Mouse (Mus musculus): ENCODE results near the gene Ppfibp1. TPM values are rescaled to one million over a fixed set of nuclear protein-coding genes. Genes with fewer than 3 reads are reported as not detected.

Ppfibp1 gene
- polyA plus RNA-seq, 1 experiment = 3.4 TPM

- Histone ChIP-seq H3K36me3 (replicated peaks; ENCODE audit: low read length) (peaks cover 47% of the 10 kb centered on the region), H3K4me1 (peaks cover 81% of the 10 kb centered on the region), H3K27me3 (replicated peaks) (no peaks in the 10 kb centered on the region), H3K4me3 (replicated peaks) (no peak overlapping the region), H3K9me3 (no peaks in the 10 kb centered on the region)
- TF ChIP-seq FLI1 (IDR thresholded peaks at IDR 0.05; ENCODE audit: low read length) = no peak
- no peak for TF ChIP-seq GATA1 (IDR thresholded peaks at IDR 0.05; ENCODE audit: borderline replicate concordance, low read length)
Observed at GRCm38 (mm10) chr6:146935957-146936356, 47.7 kb downstream of the Ppfibp1 start.

GRCm38 (mm10) chr6:146939026-146939425 is 50.7 kb downstream of the Ppfibp1 start:
- TF ChIP-seq GATA1 (IDR thresholded peaks at IDR 0.05; ENCODE audit: borderline replicate concordance, low read length) = no peak
- TF ChIP-seq FLI1 (IDR thresholded peaks at IDR 0.05; ENCODE audit: low read length) = no peak
- Histone ChIP-seq H3K36me3 (replicated peaks; ENCODE audit: low read length) (peaks cover 47% of the 10 kb centered on the region), H3K9me3 (no peaks in the 10 kb centered on the region), H3K4me3 (replicated peaks) (no peak overlapping the region), H3K27me3 (replicated peaks) (no peaks in the 10 kb centered on the region), H3K4me1 (peaks cover 80% of the 10 kb centered on the region)

- TF ChIP-seq GATA1 (IDR thresholded peaks at IDR 0.05; ENCODE audit: borderline replicate concordance, low read length) = no peak
- no peak for TF ChIP-seq FLI1 (IDR thresholded peaks at IDR 0.05; ENCODE audit: low read length)
- Histone ChIP-seq H3K9me3 (no peaks in the 10 kb centered on the region), H3K4me1 (peaks cover 82% of the 10 kb centered on the region), H3K4me3 (replicated peaks) (no peak overlapping the region), H3K36me3 (replicated peaks; ENCODE audit: low read length) (peaks cover 40% of the 10 kb centered on the region), H3K27me3 (replicated peaks) (no peaks in the 10 kb centered on the region)
Observed at GRCm38 (mm10) chr6:146941505-146942275, 53.4 kb downstream of the Ppfibp1 start.

GRCm38 (mm10) chr6:146944009-146944408 is 55.7 kb downstream of the Ppfibp1 start:
- H3K9me3 ChIP-seq = no peaks in the 10 kb centered on the region
- peaks cover 40% of the 10 kb centered on the region for H3K36me3 ChIP-seq (replicated peaks; ENCODE audit: low read length)
- no peaks in the 10 kb centered on the region for H3K27me3 ChIP-seq (replicated peaks)
- H3K4me1 ChIP-seq = peaks cover 97% of the 10 kb centered on the region
- no peak overlapping the region for H3K4me3 ChIP-seq (replicated peaks)
- TF ChIP-seq FLI1 (IDR thresholded peaks at IDR 0.05; ENCODE audit: low read length) (no peak), GATA1 (IDR thresholded peaks at IDR 0.05; ENCODE audit: borderline replicate concordance, low read length) (no peak)

- TF ChIP-seq FLI1 (IDR thresholded peaks at IDR 0.05; ENCODE audit: low read length) (no peak), GATA1 (IDR thresholded peaks at IDR 0.05; ENCODE audit: borderline replicate concordance, low read length) (no peak)
- no peaks in the 10 kb centered on the region for H3K9me3 ChIP-seq
- peaks cover 35% of the 10 kb centered on the region for H3K36me3 ChIP-seq (replicated peaks; ENCODE audit: low read length)
- H3K27me3 ChIP-seq (replicated peaks) = no peaks in the 10 kb centered on the region
- no peak overlapping the region for H3K4me3 ChIP-seq (replicated peaks)
- peaks cover 96% of the 10 kb centered on the region for H3K4me1 ChIP-seq
Observed at GRCm38 (mm10) chr6:146944830-146945229, 56.5 kb downstream of the Ppfibp1 start.

- Histone ChIP-seq H3K36me3 (replicated peaks; ENCODE audit: low read length) (peaks cover 24% of the 10 kb centered on the region), H3K27me3 (replicated peaks) (no peaks in the 10 kb centered on the region), H3K4me3 (replicated peaks) (peak overlapping the region; percentile 64), H3K9me3 (no peaks in the 10 kb centered on the region), H3K4me1 (peaks cover 96% of the 10 kb centered on the region)
- TF ChIP-seq GATA1 (IDR thresholded peaks at IDR 0.05; ENCODE audit: borderline replicate concordance, low read length) (no peak), FLI1 (IDR thresholded peaks at IDR 0.05; ENCODE audit: low read length) (no peak)
Observed at GRCm38 (mm10) chr6:146946327-146947029, 58.2 kb downstream of the Ppfibp1 start.

- no peak for TF ChIP-seq GATA1 (IDR thresholded peaks at IDR 0.05; ENCODE audit: borderline replicate concordance, low read length)
- no peak for TF ChIP-seq FLI1 (IDR thresholded peaks at IDR 0.05; ENCODE audit: low read length)
- Histone ChIP-seq H3K36me3 (replicated peaks; ENCODE audit: low read length) (peaks cover 27% of the 10 kb centered on the region), H3K4me1 (peaks cover 96% of the 10 kb centered on the region), H3K4me3 (replicated peaks) (peak overlapping the region; percentile 9), H3K27me3 (replicated peaks) (no peaks in the 10 kb centered on the region), H3K9me3 (no peaks in the 10 kb centered on the region)
Observed at GRCm38 (mm10) chr6:146947186-146947585, 58.9 kb downstream of the Ppfibp1 start.

- Histone ChIP-seq H3K27me3 (replicated peaks) (no peaks in the 10 kb centered on the region), H3K4me1 (peaks cover 99% of the 10 kb centered on the region), H3K36me3 (replicated peaks; ENCODE audit: low read length) (peaks cover 42% of the 10 kb centered on the region), H3K4me3 (replicated peaks) (no peak overlapping the region), H3K9me3 (no peaks in the 10 kb centered on the region)
- TF ChIP-seq GATA1 (IDR thresholded peaks at IDR 0.05; ENCODE audit: borderline replicate concordance, low read length) (no peak), FLI1 (IDR thresholded peaks at IDR 0.05; ENCODE audit: low read length) (no peak)
Observed at GRCm38 (mm10) chr6:146949682-146950453, 61.6 kb downstream of the Ppfibp1 start.

GRCm38 (mm10) chr6:146950454-146950832 is 62.2 kb downstream of the Ppfibp1 start:
- TF ChIP-seq GATA1 (IDR thresholded peaks at IDR 0.05; ENCODE audit: borderline replicate concordance, low read length) = no peak
- TF ChIP-seq FLI1 (IDR thresholded peaks at IDR 0.05; ENCODE audit: low read length) = no peak
- Histone ChIP-seq H3K36me3 (replicated peaks; ENCODE audit: low read length) (peaks cover 40% of the 10 kb centered on the region), H3K27me3 (replicated peaks) (no peaks in the 10 kb centered on the region), H3K9me3 (no peaks in the 10 kb centered on the region), H3K4me3 (replicated peaks) (no peak overlapping the region), H3K4me1 (peaks cover 99% of the 10 kb centered on the region)
